Mouse (Mus musculus) layer of hippocampus, postnatal 36 days (tissue): Measurements from ENCODE around the gene Clec2h. TPM values are rescaled to one million over a fixed set of nuclear protein-coding genes. Genes with fewer than 3 reads are reported as not detected.
"Not testable (repeated sequence)": the region's sequence is repeated elsewhere in the genome, so short reads cannot be mapped to it uniquely, and the experiment has no call there.

Source experiments
- DNase-seq, 2 experiments: peaks; one replicate each; pipeline ENCODE4 v3.0.0; 2022
- total RNA-seq, 2 experiments: library from RNA; stranded (reverse); gene quantifications; 2 replicates each; pipeline ENCODE4 v1.2.3; 2021

The Clec2h gene
- not detected for total RNA-seq

GRCm38 (mm10) chr6:128662206-128662605 is at the start of gene Clec2h:
Gene Clec2h (plus strand): TSS chr6:128662385.
- peak in 1 of 2 experiments; percentile 2 for DNase-seq

DNA sequence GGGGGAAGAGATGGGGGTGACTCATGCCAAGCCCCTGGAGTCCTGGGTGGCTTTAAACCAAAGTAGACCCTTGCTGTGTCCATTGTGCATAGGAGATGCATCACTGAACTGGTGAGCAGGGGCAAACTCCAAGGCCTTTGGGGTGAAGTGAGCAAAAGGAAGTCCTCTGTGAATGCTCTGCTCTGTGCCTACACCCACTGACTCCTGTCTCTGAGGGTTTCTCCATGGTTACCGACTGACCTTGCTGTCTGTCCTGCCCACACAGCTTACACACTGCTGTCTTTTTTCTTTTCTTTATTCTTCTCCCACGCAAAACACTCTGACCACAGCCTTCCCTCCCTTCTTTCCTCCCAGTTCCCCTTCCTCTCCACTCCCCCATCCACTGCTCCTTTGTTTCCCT is 39.5 kb upstream of the Clec2h start:
- no peak for DNase-seq

DNA sequence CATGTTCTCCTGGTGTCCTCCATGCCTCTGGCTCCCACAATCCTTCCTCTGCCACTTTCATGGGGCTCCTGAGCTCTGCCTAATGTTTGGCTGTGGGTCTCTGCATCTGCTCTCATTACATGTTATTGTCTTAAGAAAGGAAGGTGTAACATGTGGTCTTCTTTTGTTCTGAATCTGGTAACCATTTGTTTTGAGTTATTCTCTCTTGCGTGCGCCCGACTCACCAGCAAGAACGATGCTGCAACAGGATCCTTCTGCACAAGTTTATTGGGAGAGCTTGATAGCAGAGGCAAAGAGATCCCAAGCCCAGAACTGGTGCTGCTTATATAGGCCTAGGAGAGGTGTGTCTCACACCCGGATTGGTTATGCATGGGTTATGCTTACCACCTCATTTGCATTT is 38.8 kb upstream of the Clec2h start, which contains the start of gene Klrb1a:
Klrb1a (minus strand) TSS at position 101 of the 400 bp plus-strand sequence.
- DNase-seq: not testable (repeated sequence)

GRCm38 (mm10) chr6:128624425-128624824 is 37.8 kb upstream of the Clec2h start:
- no peak for DNase-seq

DNA sequence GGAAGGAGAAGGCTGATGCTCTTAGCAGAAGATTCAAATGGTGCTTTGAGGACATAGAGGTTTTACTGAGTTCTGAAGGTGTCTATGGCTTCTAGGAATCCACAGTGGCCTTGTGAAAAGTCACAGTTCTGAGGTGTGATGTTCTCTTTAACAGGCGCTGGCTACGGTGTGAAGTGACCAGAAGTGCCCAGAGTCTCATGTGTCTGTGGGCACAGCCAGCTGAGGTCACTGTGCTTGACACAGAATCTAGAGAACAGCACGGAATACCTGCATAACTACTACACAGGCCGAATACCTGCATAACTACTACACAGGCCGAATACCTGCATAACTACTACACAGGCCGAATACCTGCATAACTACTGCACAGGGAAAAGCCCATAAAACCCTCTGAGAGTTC is 36.9 kb upstream of the Clec2h start:
- not testable (repeated sequence) for DNase-seq

DNA sequence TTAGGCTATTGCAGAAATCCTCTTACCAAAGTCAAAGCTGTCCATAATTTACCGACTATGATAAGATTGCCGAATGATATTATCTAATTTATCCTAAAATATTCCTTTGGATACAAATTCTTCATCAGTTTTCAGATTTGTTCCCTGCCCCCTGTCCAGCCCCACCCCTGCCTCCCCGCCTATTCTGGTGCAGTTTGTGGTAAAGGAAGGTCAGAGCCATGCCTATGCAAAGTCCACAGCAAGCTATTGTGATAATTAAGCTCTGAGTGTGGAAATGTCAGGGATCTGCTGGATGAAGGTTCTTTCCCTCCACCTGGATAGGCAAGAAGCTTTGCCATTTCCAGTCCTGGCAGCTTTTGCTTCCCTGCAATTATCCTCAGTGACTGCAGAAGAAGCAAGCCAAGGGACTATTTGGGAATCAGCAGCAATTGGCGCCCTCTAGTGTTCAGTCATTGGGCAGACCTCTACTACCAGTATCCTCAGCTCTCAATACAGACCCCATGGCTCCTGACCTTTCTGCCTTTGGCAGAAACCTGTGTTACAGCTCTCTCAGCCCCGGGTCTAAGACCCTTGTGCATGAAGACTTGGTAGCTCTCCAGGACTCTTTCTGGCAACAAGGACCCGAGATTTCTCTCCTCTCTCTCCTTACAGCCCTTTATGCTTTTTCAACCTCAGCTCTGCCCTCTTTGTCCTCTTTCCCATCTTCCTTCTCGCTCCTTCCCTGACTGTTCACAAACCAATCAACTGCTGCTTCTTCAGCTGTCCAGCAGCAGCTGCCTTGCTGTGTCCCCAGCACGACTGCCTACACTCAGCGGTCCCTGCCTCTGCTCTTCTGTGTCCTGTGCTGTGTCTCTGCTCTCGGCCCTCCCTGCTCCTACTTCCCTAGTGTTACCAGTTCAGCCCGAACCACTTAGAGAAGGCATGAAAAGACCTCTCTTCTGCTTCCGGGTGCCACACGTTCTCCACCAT is 32.1 kb upstream of the Clec2h start:
- DNase-seq: peak; percentile 44 to 48

GRCm38 (mm10) chr6:128630912-128631905 is 31.0 kb upstream of the Clec2h start:
- DNase-seq: not testable (repeated sequence)

- no peak for DNase-seq
Observed at GRCm38 (mm10) chr6:128640673-128641072, 21.5 kb upstream of the Clec2h start.

GRCm38 (mm10) chr6:128641116-128641716 is 21.0 kb upstream of the Clec2h start:
- no peak for DNase-seq

DNA sequence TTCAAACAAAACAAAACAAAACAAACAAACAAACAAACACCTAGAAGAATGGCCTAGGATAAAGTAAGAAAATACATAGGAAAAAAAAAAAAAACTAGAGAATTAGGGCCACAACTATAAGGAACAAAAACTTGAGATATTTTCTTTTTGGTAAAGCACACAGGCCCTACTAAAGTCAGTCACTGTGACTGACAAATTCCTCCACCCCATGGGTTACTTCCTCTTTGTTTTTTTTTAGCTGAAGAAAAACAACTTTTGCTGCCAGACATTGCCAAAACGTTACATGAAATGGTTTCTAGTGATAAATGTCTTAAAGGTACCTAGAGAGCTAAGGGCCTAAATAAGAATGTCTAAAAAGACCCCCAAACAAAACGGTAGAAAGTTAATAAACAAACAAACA is 18.2 kb upstream of the Clec2h start:
- no peak for DNase-seq

DNA sequence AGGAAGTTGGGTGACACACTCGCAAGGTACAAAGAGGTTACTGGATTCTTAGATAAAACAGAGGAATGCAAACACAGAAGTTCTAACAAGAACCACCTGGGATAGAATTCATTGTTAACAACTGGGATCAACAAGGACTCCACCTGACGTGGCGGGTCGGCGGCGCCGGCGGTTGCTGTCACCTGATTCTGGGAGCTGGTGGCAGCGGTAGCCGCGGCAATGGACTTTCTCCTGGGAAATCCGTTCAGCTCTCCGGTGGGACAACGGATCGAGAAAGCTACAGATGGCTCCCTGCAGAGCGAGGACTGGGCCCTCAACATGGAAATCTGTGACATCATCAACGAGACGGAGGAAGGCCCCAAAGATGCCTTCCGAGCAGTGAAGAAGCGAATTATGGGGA is 17.5 kb upstream of the Clec2h start:
- DNase-seq: not testable (repeated sequence)

- DNase-seq: not testable (repeated sequence)
Observed at GRCm38 (mm10) chr6:128645708-128646107, 16.5 kb upstream of the Clec2h start.

DNA sequence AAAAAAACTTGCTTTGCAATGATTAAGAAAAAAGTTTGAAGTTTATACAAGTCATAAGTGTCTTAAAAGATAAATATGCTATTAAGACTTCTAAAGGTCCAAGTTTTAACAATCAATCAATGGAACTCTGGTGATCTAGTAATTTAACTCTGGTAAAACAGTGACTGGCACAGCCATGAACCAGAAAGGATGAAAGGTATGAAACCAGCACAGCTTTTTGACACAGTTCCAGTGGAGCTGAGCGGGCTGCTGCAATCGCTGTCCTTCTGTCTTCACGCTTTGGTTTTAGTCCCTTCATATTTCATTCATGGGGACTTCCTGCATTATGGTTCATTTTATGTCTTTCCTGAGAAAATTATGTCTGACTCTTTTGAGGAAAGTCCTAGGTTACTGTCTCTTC is 12.5 kb upstream of the Clec2h start:
- no peak for DNase-seq

DNA sequence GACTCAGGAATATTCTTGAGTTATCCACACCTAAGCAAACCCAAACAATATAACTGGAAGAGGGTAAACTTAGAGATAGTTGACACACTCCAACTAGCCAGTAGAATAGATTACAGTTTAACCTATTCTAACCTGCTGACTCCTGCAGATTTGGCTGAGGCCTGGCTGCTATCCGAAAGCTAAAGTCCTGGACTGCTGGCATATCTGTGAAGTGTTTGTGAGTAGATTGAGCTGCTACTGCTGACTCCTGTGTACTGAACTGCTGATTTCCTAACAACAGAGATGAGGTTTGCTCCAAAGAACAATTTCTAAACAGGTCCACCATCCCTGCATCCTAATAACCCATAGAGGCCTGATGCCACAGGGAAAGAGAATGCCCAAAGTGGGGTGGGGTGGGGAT is 12.0 kb upstream of the Clec2h start:
- no peak for DNase-seq

DNA sequence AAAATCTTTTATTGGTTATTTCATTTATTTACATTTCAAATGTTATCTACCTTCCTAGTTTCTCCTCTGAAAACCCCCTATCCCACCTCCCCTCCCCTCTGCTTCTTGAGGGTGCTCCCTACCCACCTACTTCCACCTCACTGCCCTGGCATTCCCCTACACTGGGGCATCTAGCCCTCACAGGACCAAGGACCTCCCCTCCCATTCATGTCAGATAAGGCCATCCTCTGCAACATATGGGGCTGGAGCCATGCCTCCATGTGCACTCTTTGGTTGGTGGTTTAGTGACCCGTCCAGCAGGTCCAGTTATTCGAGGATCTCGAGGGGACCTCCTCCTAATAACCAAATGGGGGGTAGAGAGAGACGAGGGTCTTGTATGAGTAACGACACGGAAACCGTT is 11.4 kb upstream of the Clec2h start:
- DNase-seq: not testable (repeated sequence)

- no peak for DNase-seq
Observed at GRCm38 (mm10) chr6:128652938-128653337, 9.2 kb upstream of the Clec2h start.

DNA sequence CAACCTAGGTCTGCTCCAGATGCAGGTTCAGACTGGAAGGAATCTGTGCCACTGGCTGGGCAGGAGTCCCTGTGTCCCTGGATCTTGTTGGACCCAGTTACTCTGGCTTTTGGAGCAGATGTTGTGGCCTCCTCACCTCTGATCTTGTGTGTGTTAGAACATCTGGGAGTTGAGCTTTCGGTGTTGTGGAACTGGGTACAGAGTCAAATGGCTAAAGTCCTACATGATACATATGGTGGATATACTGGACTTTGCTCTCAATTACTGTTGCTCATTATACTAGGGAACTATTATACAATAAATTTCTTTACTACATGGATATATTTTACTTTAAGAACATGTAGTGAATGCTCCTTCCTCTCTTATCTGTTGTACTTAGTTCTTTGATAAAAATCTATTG is 936 bp upstream of the Clec2h start:
- no peak for DNase-seq

DNA sequence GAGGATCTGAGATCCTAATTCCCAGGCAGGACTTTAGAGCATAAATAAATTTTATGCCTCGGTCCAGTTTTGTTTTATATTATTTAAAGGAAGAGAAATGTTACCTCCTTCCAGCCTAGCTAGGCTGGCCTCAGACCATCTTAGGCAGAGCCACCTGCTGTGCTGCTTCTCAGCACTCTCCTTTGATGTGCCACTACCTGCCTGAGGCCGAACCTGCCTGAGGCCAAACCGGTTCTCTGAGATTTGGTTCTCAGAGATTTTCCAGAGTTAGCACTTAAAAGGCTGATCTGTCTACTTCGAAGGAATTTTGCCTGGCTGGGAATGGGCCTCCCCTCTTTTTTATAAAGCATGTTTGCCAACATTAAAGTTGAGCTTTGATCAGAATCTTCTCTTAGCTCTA is 7.8 kb downstream of the Clec2h start:
- DNase-seq: no peak

DNA sequence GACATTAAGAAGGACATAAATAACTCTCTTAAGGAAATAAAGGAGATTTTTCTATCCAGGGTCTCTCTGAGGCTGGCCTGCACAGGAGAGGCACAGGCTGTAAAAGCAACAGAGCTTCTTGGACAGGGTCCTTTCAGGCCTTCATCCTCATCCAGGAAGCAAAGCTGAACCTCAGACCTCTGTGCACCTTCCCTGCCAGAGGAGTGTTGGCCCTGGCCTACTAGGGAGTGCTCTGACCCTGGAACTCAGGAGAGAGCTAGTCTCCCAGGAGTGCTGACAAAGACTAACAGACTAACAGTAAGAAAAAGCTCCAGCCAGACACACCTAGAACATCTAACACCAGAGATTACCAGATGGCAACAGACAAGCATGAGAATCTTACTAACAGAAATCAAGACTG is 17.4 kb downstream of the Clec2h start:
- no peak for DNase-seq

- no peak for DNase-seq
Observed at GRCm38 (mm10) chr6:128701691-128702090, 39.5 kb downstream of the Clec2h start.

- DNase-seq: no peak
Observed at GRCm38 (mm10) chr6:128722959-128723358, 60.8 kb downstream of the Clec2h start, which contains the start of gene Klrb1. Gene Klrb1 (minus strand): TSS chr6:128723059.
